Mouse (Mus musculus) kidney, adult 11 months (tissue): ENCODE measurements around the gene Me3.

ENCODE experiments used
- DNase-seq: peaks from one replicate; pipeline ENCODE4 v3.0.0; 2022

Me3 gene

GRCm38 (mm10) chr7:89632342-89633251 is at the start of gene Me3:
Gene Me3, plus strand, starts transcription at chr7:89632392.
- DNase-seq, result peak; percentile 83

- DNase-seq, result no peak
These were observed 42.2 kb upstream of the Me3 start for GRCm38 (mm10) chr7:89590039-89590438.

GRCm38 (mm10) chr7:89590542-89591251 is 41.5 kb upstream of the Me3 start:
- DNase-seq, result no peak

- DNase-seq, result no peak
These were observed 36.4 kb upstream of the Me3 start for GRCm38 (mm10) chr7:89595813-89596212.

- no peak for DNase-seq
These were observed 26.3 kb upstream of the Me3 start for GRCm38 (mm10) chr7:89605589-89606536.

GRCm38 (mm10) chr7:89607329-89607728 is 24.9 kb upstream of the Me3 start:
- no peak for DNase-seq

- no peak for DNase-seq
These were observed 21.0 kb upstream of the Me3 start for GRCm38 (mm10) chr7:89611236-89611635.

- no peak for DNase-seq
These were observed 16.0 kb upstream of the Me3 start for GRCm38 (mm10) chr7:89616235-89616634.

GRCm38 (mm10) chr7:89623331-89623730 is 8.9 kb upstream of the Me3 start:
- no peak for DNase-seq

- no peak for DNase-seq
These were observed 4.8 kb upstream of the Me3 start for GRCm38 (mm10) chr7:89627393-89627792.

GRCm38 (mm10) chr7:89628006-89628405 is 4.2 kb upstream of the Me3 start:
- no peak for DNase-seq

GRCm38 (mm10) chr7:89629006-89629405 is 3.2 kb upstream of the Me3 start:
- no peak for DNase-seq

- DNase-seq, result no peak
These were observed 2.3 kb upstream of the Me3 start for GRCm38 (mm10) chr7:89629914-89630313.

GRCm38 (mm10) chr7:89630796-89631195 is 1.4 kb upstream of the Me3 start:
- no peak for DNase-seq

- no peak for DNase-seq
These were observed 8.3 kb downstream of the Me3 start for GRCm38 (mm10) chr7:89640533-89640932.

- no peak for DNase-seq
These were observed 8.9 kb downstream of the Me3 start for GRCm38 (mm10) chr7:89640944-89641661.

GRCm38 (mm10) chr7:89645015-89645414 is 12.8 kb downstream of the Me3 start:
- DNase-seq, result no peak

- no peak for DNase-seq
These were observed 15.7 kb downstream of the Me3 start for GRCm38 (mm10) chr7:89647864-89648263.

- DNase-seq, result no peak
These were observed 25.0 kb downstream of the Me3 start for GRCm38 (mm10) chr7:89657183-89657582.

GRCm38 (mm10) chr7:89657692-89658212 is 25.6 kb downstream of the Me3 start:
- DNase-seq, result no peak

GRCm38 (mm10) chr7:89664197-89664596 is 32.0 kb downstream of the Me3 start:
- no peak for DNase-seq

GRCm38 (mm10) chr7:89666361-89666760 is 34.2 kb downstream of the Me3 start:
- no peak for DNase-seq
